Mouse (Mus musculus): Measurements from ENCODE around the gene Urb1. TPM values are rescaled to one million over a fixed set of nuclear protein-coding genes. Genes with fewer than 3 reads are reported as not detected.

The Urb1 gene
- polyA plus RNA-seq, 1 experiment from 2014 or later, result 7.3 TPM

DNA sequence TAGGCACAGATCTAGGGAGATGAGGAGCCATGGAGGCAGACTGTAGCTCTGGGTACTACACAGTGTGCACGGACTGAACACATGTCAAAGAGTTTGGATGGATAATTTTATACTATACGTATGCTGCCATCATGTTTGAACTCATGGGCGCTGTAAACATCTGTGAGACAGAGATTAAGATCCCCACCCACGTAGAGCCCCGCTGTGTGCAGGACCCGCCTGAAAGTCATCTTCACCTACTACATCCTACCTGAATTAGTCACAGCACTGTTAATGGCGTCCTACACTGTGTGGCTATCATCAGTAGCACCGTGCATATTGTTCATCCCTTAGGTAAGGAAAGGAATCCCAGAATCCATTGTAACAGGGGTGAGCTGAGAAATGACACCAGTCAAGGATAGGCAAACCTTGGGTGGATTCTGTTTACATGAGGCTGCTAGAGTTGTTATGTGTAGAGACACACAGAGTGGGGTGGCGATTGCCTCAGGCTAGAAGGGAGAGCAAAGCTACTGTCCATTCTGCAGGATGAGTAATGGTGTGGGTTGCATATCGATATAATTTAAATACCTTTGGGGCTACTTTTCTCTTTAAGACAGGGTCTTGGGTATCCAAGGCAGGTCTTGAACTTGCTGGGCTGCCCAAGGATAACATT is 12.2 kb upstream of the Urb1 start:
- 88% methylated on average over 10 of the region's 10 CpGs for WGBS
- Histone ChIP-seq H3K4me3 (no peak overlapping the region), H3K9ac (no peak overlapping the region), H3K36me3 (no peaks in the 10 kb centered on the region), H3K9me3 (no peaks in the 10 kb centered on the region), H3K27ac (no peak overlapping the region), H3K27me3 (no peaks in the 10 kb centered on the region), H3K4me2 (no peak overlapping the region), H3K4me1 (no peaks in the 10 kb centered on the region)
- no peak for ATAC-seq (ENCODE audit: insufficient number of reproducible peaks, low FRiP score, low TSS enrichment, low read depth)

DNA sequence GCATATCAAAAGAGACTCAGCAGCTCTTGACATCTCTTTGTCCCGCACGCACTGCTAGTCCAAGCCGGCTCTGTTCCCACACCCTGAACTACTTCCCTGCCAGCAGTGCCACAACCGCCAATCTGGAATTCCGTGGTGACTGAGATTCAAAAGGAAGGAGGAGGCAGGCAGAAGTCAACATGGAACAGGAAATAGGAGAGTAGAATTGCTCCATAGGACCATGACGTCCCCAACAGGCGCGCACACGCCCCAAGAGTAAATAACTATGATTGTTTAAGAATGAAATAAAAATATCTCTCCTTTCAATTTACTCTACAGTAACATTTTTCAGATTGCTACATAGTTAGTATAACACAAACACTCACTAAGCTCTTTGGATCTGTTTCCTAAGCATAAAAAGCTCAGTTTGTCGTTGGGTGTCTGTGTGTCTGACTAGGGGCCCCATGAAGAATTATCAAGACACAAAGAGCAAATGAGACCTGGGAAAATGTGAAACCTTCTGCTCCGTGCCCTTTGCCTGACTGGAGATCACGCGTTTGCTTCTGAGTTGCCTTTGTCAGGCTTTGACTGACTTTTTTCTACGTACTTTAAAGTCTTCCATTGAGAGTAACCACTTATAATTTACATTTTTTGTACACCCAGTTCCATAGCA is 11.0 kb upstream of the Urb1 start:
- Histone ChIP-seq H3K4me2 (no peak overlapping the region), H3K27me3 (no peaks in the 10 kb centered on the region), H3K27ac (no peak overlapping the region), H3K36me3 (no peaks in the 10 kb centered on the region), H3K4me1 (no peaks in the 10 kb centered on the region), H3K9me3 (no peaks in the 10 kb centered on the region), H3K9ac (no peak overlapping the region), H3K4me3 (no peak overlapping the region)
- ATAC-seq (ENCODE audit: insufficient number of reproducible peaks, low FRiP score, low TSS enrichment, low read depth), result no peak
- 84% methylated on average over 14 of the region's 14 CpGs for WGBS

DNA sequence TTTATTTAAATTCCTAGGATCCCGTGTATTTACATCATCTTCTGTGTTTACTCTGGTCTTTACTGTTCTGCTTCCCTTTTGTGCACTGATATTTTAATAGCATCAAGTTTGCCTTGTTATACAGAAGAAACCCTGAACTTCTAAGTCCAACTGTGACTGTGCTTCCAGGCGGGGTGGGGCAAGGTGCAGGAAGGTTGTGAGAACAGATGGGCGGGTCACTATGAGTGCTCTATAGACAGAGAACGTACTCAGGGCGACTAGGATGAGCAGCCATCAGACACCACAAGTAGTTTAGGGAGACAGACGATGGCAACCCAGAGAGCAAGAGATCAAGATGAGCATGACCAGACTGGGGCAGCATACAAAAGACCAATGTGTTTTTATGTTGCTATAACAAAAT is 10.1 kb upstream of the Urb1 start:
- no peak overlapping the region for H3K4me3 ChIP-seq
- H3K36me3 ChIP-seq, result no peaks in the 10 kb centered on the region
- H3K4me2 ChIP-seq, result no peak overlapping the region
- no peak overlapping the region for H3K9ac ChIP-seq
- no peaks in the 10 kb centered on the region for H3K27me3 ChIP-seq
- H3K4me1 ChIP-seq, result no peaks in the 10 kb centered on the region
- H3K9me3 ChIP-seq, result no peaks in the 10 kb centered on the region
- ATAC-seq (ENCODE audit: insufficient number of reproducible peaks, low FRiP score, low TSS enrichment, low read depth), result no peak
- WGBS, result 74% methylated on average over 6 of the region's 6 CpGs
- H3K27ac ChIP-seq, result no peak overlapping the region

DNA sequence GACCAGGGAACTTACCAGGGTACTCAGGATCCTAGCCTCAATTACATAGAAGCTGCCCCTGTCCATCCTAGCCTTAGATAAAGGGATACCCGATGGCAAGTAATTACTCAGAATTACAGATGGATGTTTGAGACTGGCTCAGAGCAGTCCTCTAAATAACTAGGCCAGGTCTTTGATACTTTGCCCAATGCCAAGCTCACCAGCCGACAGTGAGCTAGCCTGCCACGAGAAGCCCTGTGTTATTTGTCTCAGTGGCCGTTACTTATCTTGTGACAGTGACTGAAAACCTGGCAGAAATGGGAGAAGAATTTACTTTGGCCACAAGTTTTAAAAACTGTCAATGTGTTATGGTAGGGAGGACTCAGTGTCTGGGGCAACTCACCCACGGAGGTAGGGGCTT is 1.9 kb upstream of the Urb1 start:
- Histone ChIP-seq H3K9ac (no peak overlapping the region), H3K4me3 (no peak overlapping the region), H3K27ac (no peak overlapping the region), H3K27me3 (no peaks in the 10 kb centered on the region), H3K4me2 (no peak overlapping the region), H3K4me1 (peaks cover 18% of the 10 kb centered on the region), H3K9me3 (no peaks in the 10 kb centered on the region), H3K36me3 (no peaks in the 10 kb centered on the region)
- 74% methylated on average over 5 of the region's 5 CpGs for WGBS
- ATAC-seq (ENCODE audit: insufficient number of reproducible peaks, low FRiP score, low TSS enrichment, low read depth), result no peak

DNA sequence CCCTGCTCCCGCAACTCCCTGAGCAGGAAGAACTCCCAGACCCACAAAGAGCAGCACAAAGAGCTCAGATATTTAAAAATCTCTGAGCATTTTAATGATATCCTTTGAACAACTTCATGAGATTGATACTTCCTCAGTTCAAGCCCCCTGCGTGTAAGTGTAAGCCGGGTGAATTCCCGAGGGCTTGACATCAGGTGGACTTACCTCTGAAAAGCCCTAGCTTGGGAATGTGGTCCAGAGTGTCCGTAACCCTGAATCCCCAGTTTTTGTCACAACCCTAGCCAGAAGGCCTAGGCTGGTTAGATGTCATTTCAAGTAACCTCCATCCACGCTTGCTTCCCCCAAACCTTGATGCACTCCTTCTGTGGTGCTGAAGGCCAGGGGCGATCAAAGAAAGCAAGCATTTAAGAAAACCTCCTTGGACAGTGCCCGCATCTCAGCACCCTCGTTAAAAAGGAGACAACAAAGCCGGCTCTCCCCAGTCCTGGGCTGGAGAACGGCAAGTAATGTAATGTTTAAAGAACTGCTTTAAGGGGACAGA is 573 bp upstream of the Urb1 start:
- peaks cover 18% of the 10 kb centered on the region for H3K4me1 ChIP-seq
- 36% methylated on average over 11 of the region's 11 CpGs for WGBS
- H3K9ac ChIP-seq, result peak overlapping the region; percentile 17; the same call in 1 of the 2 replicates
- no peak for ATAC-seq (ENCODE audit: insufficient number of reproducible peaks, low FRiP score, low TSS enrichment, low read depth)
- no peaks in the 10 kb centered on the region for H3K27me3 ChIP-seq
- H3K36me3 ChIP-seq, result peaks cover 2% of the 10 kb centered on the region; the same call in 1 of the 2 replicates
- peak overlapping the region; percentile 68 for H3K4me3 ChIP-seq
- peak overlapping the region; percentile 75 for H3K27ac ChIP-seq
- no peaks in the 10 kb centered on the region for H3K9me3 ChIP-seq
- peak overlapping the region; percentile 77 for H3K4me2 ChIP-seq

DNA sequence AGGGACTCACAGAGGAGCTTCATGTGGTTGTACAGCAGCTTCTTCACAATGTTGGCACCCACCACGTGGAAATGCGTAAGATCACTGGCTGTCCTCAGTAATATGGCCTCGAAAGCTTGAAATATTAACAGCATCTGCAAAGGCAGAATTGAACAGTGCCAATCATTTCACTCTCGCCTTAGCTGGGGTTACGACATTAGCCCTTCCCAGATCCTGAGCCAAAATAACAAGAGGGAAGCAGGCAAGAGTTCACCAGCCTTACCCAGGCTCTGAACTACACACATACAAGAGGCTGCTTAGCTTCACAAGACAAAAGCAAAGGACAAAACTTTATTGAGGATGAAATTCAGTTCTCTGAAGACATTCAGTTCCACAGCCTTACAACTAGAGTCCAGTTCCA is 5.7 kb downstream of the Urb1 start:
- Histone ChIP-seq H3K9me3 (no peaks in the 10 kb centered on the region), H3K27ac (no peak overlapping the region), H3K4me2 (no peak overlapping the region), H3K36me3 (peaks cover 47% of the 10 kb centered on the region), H3K4me1 (peaks cover 7% of the 10 kb centered on the region; the same call in 1 of the 2 replicates), H3K9ac (no peak overlapping the region), H3K27me3 (no peaks in the 10 kb centered on the region), H3K4me3 (no peak overlapping the region)
- WGBS, result 90% methylated on average over 5 of the region's 5 CpGs
- ATAC-seq (ENCODE audit: insufficient number of reproducible peaks, low FRiP score, low TSS enrichment, low read depth), result no peak

DNA sequence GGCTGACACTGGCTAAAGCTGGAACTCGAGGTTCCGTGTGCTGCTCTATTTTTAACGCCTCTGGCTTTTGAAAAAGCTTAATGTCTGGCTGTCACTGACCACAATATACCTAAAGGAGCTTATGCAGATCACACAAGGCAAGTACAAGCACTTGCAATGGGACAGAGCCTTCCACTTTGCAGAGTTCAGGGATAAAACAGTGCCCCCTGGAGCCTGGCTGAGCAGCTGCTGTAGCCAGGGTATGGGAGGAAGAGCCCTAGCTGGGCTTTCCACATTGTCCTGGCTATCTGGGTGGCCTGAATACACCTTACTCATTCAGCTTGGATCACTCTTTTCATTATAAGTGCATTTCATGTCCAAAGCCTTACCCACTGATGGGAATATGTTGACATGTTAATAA is 8.3 kb downstream of the Urb1 start:
- H3K27me3 ChIP-seq, result no peaks in the 10 kb centered on the region
- no peak overlapping the region for H3K4me2 ChIP-seq
- peaks cover 63% of the 10 kb centered on the region for H3K36me3 ChIP-seq
- 85% methylated on average over 3 of the region's 3 CpGs for WGBS
- H3K9me3 ChIP-seq, result no peaks in the 10 kb centered on the region
- H3K27ac ChIP-seq, result no peak overlapping the region
- no peak for ATAC-seq (ENCODE audit: insufficient number of reproducible peaks, low FRiP score, low TSS enrichment, low read depth)
- H3K4me3 ChIP-seq, result no peak overlapping the region
- H3K4me1 ChIP-seq, result no peaks in the 10 kb centered on the region
- H3K9ac ChIP-seq, result no peak overlapping the region

DNA sequence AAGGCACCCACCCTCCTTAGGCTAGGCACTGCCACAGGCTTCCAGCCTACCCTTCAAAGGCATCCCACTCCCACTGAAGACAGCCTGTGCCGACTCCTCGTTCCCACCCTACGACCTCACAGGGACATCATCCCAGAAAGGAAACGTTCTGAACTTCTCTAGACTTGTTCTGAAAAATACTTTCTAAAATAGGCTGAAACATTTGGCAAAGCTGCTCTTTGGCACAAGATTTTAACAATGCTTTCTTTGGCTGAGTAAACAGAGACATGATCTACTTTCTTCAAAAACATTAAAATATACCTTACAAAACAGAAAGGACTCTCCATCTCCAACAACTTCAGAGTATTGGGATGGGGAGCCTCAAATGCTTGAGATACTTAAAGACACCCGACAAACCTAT is 9.0 kb downstream of the Urb1 start:
- Histone ChIP-seq H3K27ac (no peak overlapping the region), H3K4me3 (no peak overlapping the region), H3K36me3 (peaks cover 68% of the 10 kb centered on the region), H3K9me3 (no peaks in the 10 kb centered on the region), H3K9ac (no peak overlapping the region), H3K4me2 (no peak overlapping the region), H3K4me1 (no peaks in the 10 kb centered on the region), H3K27me3 (no peaks in the 10 kb centered on the region)
- 74% methylated on average over 5 of the region's 5 CpGs for WGBS
- no peak for ATAC-seq (ENCODE audit: insufficient number of reproducible peaks, low FRiP score, low TSS enrichment, low read depth)

DNA sequence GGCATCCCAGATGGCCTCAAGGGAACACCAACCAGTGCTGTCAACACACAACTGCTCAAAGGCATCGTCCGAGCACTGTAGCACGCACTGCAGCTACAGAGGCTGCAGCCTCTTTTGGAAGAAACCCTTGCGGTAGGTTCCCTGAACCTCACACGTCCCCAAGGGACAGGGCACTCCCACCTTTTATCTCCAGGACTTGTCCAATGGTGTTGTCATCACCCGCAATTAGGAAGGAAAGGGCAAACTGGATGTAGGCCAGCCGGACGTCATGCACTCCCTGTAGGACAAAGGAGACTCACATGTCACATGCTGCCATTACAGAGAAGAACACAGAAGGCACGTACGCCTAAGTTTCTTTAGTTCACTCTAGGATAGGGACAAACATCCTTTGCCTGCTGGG is 10.4 kb downstream of the Urb1 start:
- ATAC-seq (ENCODE audit: insufficient number of reproducible peaks, low FRiP score, low TSS enrichment, low read depth), result no peak
- H3K4me1 ChIP-seq, result no peaks in the 10 kb centered on the region
- H3K27me3 ChIP-seq, result no peaks in the 10 kb centered on the region
- H3K4me2 ChIP-seq, result no peak overlapping the region
- no peak overlapping the region for H3K27ac ChIP-seq
- no peak overlapping the region for H3K9ac ChIP-seq
- no peak overlapping the region for H3K4me3 ChIP-seq
- WGBS, result 89% methylated on average over 10 of the region's 10 CpGs
- no peaks in the 10 kb centered on the region for H3K9me3 ChIP-seq
- H3K36me3 ChIP-seq, result peaks cover 70% of the 10 kb centered on the region

DNA sequence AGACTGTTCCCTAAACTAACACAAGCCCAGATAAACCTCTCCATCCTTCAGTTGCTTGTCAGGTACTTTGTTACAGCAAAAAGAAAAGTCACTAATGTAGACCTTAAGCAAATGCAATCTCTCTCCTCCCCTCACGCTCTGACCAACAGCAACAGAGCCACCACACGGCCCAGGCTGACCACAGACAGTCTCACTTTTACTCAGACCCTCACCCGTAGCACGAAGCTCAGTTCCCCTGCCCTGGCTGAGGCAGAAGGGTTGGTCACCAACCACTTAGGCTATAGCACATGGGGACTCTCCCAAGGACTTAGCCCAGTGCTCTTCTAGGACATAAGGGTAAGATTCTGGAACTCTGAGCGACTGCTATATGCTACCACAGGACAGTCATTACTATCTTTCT is 11.4 kb downstream of the Urb1 start:
- Histone ChIP-seq H3K9me3 (no peaks in the 10 kb centered on the region), H3K9ac (no peak overlapping the region), H3K36me3 (peaks cover 69% of the 10 kb centered on the region), H3K4me3 (no peak overlapping the region), H3K27me3 (no peaks in the 10 kb centered on the region), H3K4me2 (no peak overlapping the region), H3K4me1 (no peaks in the 10 kb centered on the region), H3K27ac (no peak overlapping the region)
- no peak for ATAC-seq (ENCODE audit: insufficient number of reproducible peaks, low FRiP score, low TSS enrichment, low read depth)
- WGBS, result 90% methylated on average over 5 of the region's 5 CpGs

DNA sequence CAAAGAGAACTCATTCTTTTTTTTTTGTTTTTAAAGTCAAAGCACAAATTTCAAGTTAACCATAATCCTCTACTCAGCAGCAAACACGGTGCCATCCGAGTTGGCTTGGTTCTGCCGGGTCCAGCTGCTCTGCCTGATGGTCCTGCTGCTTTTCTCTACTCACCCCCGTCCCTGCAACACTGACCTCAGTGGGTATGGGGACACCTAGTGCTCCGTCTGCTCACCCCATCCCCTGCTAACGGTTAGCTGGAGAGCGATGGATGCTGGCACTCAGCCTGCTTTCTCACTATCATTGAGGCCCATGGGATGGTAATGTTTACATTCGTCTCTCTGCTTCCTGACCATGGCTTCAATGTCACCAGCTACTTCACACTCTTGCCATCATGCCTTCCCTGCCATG is 11.8 kb downstream of the Urb1 start:
- H3K27ac ChIP-seq, result no peak overlapping the region
- no peak overlapping the region for H3K4me3 ChIP-seq
- no peaks in the 10 kb centered on the region for H3K9me3 ChIP-seq
- 0 out of 2 replicates have a peak, but pooled peaks have one; percentile 14 for ATAC-seq (ENCODE audit: insufficient number of reproducible peaks, low FRiP score, low TSS enrichment, low read depth)
- no peak overlapping the region for H3K9ac ChIP-seq
- H3K27me3 ChIP-seq, result no peaks in the 10 kb centered on the region
- H3K4me2 ChIP-seq, result no peak overlapping the region
- WGBS, result 87% methylated on average over 8 of the region's 8 CpGs
- H3K4me1 ChIP-seq, result no peaks in the 10 kb centered on the region
- peaks cover 70% of the 10 kb centered on the region for H3K36me3 ChIP-seq

DNA sequence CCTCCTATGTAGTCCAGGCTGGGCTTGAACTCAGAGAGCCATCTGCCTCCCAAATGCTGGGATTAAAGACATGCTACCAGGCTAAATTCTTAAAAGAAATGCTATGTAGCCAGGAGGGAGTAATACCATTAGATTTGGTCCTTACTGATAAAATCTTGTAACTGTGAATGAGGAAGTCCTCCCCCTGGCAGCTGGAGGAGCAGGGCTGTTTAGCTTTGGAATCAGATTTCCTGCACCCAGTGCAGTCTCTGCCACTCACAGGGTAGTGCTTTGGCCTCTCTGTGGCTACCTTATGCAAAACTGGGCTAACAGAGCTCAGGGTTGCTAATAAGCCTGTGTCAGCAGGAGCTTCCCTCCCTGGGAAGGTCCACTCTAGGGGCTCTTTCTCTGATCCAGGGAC is 15.5 kb downstream of the Urb1 start:
- ATAC-seq (ENCODE audit: insufficient number of reproducible peaks, low FRiP score, low TSS enrichment, low read depth), result no peak
- H3K27ac ChIP-seq, result no peak overlapping the region
- no peak overlapping the region for H3K4me3 ChIP-seq
- H3K4me2 ChIP-seq, result no peak overlapping the region
- H3K9me3 ChIP-seq, result no peaks in the 10 kb centered on the region
- H3K4me1 ChIP-seq, result no peaks in the 10 kb centered on the region
- H3K36me3 ChIP-seq, result peaks cover 85% of the 10 kb centered on the region
- H3K9ac ChIP-seq, result no peak overlapping the region
- no peaks in the 10 kb centered on the region for H3K27me3 ChIP-seq
